Mouse (Mus musculus) thymus, adult 2 months (tissue): ENCODE results near the gene Patj. TPM values are rescaled to one million over a fixed set of nuclear protein-coding genes. Genes with fewer than 3 reads are reported as not detected.

ENCODE experiments used
- DNase-seq: peaks from one replicate; pipeline ENCODE4 v3.0.0; 2021
- H3K27ac ChIP-seq: fragments of 200-500 bp; 2 replicates; pipeline ENCODE4 v1.5.1; 2012; ENCODE audit warnings: low read length, control low read depth; ENCODE audit not compliant: control insufficient read depth, insufficient read depth
- H3K27me3 ChIP-seq: fragments of 200-500 bp; 2 replicates; pipeline ENCODE4 v1.6.1; 2012; ENCODE audit warnings: mild to moderate bottlenecking, low read length, moderate library complexity, mixed read lengths; ENCODE audit not compliant: control insufficient read depth, insufficient read depth
- H3K36me3 ChIP-seq: fragments of 200-500 bp; 2 replicates; pipeline ENCODE4 v1.6.1; 2012; ENCODE audit warnings: mild to moderate bottlenecking, low read length, moderate library complexity; ENCODE audit not compliant: control insufficient read depth, insufficient read depth
- H3K4me1 ChIP-seq: fragments of 200-500 bp; replicated peaks from 2 replicates; pipeline ENCODE4 v1.6.1; 2012; ENCODE audit warnings: low read length; ENCODE audit not compliant: control insufficient read depth, insufficient read depth
- H3K4me3 ChIP-seq: fragments of 200-500 bp; 2 replicates; pipeline ENCODE4 v1.5.1; 2012; ENCODE audit warnings: mild to moderate bottlenecking, low read length, control low read depth, moderate library complexity; ENCODE audit not compliant: control insufficient read depth, insufficient read depth
- CTCF ChIP-seq: fragments of 200-500 bp; IDR thresholded peaks from 2 replicates; pipeline ENCODE4 v1.5.1; 2012; ENCODE audit warnings: mild to moderate bottlenecking, control low read depth, low read length, moderate library complexity, borderline replicate concordance; ENCODE audit not compliant: control insufficient read depth, poor library complexity, insufficient read depth; ENCODE audit errors: extremely low read depth
- POLR2A ChIP-seq: fragments of 200-500 bp; IDR thresholded peaks from 2 replicates; pipeline ENCODE4 v1.6.1; 2012; ENCODE audit warnings: mild to moderate bottlenecking, low read length, control low read depth, moderate library complexity; ENCODE audit not compliant: control insufficient read depth, poor library complexity, insufficient read depth; ENCODE audit errors: extremely low read depth
- WGBS: fragments of 180-500 bp; shearing (Covaris S2); methylation state at CpG from one replicate; pipeline ENCODE4 v1.1.7; 2018; 5-methylcytosine and 5-hydroxymethylcytosine counted together
- polyA plus RNA-seq: library from polyadenylated mRNA; depleted of rRNA; stranded (reverse); fragments of >200 nt; gene quantifications from 2 replicates; pipeline ENCODE4 v1.2.3, GENCODE M21; 2012

Patj gene
- polyA plus RNA-seq, 1 experiment: 35.0 TPM

- no peak for DNase-seq
- no peaks in the 10 kb centered on the region for H3K4me1 ChIP-seq
- 88% methylated on average over 5 of the region's 5 CpGs for WGBS
- H3K36me3 ChIP-seq: no peaks in the 10 kb centered on the region
- H3K4me3 ChIP-seq: no peak overlapping the region
- H3K27ac ChIP-seq: no peak overlapping the region
- no peaks in the 10 kb centered on the region for H3K27me3 ChIP-seq
- TF ChIP-seq CTCF (no peak), POLR2A (no peak)
Observed at GRCm38 (mm10) chr4:98509939-98510338, 114.4 kb downstream of the Patj start.

GRCm38 (mm10) chr4:98511296-98511695, 115.7 kb downstream of the Patj start:
- Histone ChIP-seq H3K27ac (no peak overlapping the region), H3K36me3 (no peaks in the 10 kb centered on the region), H3K4me1 (no peaks in the 10 kb centered on the region), H3K27me3 (no peaks in the 10 kb centered on the region), H3K4me3 (no peak overlapping the region)
- no peak for DNase-seq
- 93% methylated on average over 2 of the region's 2 CpGs for WGBS
- no peak for TF ChIP-seq CTCF
- no peak for TF ChIP-seq POLR2A

GRCm38 (mm10) chr4:98511964-98512743, 116.6 kb downstream of the Patj start:
- no peaks in the 10 kb centered on the region for H3K4me1 ChIP-seq
- H3K36me3 ChIP-seq: no peaks in the 10 kb centered on the region
- 94% methylated on average over 10 of the region's 10 CpGs for WGBS
- H3K27me3 ChIP-seq: no peaks in the 10 kb centered on the region
- no peak overlapping the region for H3K27ac ChIP-seq
- H3K4me3 ChIP-seq: no peak overlapping the region
- DNase-seq: no peak
- TF ChIP-seq CTCF (no peak), POLR2A (no peak)

- Histone ChIP-seq H3K27me3 (no peaks in the 10 kb centered on the region), H3K36me3 (0 out of 2 replicates have a peak, but pooled peaks cover 3% of the 10 kb centered on the region), H3K4me3 (no peak overlapping the region), H3K4me1 (no peaks in the 10 kb centered on the region), H3K27ac (no peak overlapping the region)
- DNase-seq: no peak
- TF ChIP-seq CTCF (no peak), POLR2A (no peak)
- WGBS: 94% methylated on average over 6 of the region's 6 CpGs
Observed at GRCm38 (mm10) chr4:98520492-98520891, 124.9 kb downstream of the Patj start.

- H3K4me3 ChIP-seq: no peak overlapping the region
- H3K36me3 ChIP-seq: 0 out of 2 replicates have a peak, but pooled peaks cover 3% of the 10 kb centered on the region
- no peak for DNase-seq
- no peak for TF ChIP-seq POLR2A
- no peak for TF ChIP-seq CTCF
- H3K27ac ChIP-seq: no peak overlapping the region
- H3K4me1 ChIP-seq: no peaks in the 10 kb centered on the region
- H3K27me3 ChIP-seq: no peaks in the 10 kb centered on the region
- 98% methylated on average over 10 of the region's 10 CpGs for WGBS
Observed at GRCm38 (mm10) chr4:98524525-98524924, 128.9 kb downstream of the Patj start.

GRCm38 (mm10) chr4:98535446-98535845, 139.9 kb downstream of the Patj start:
- WGBS: 91% methylated on average over 3 of the region's 3 CpGs
- TF ChIP-seq CTCF: no peak
- no peak for TF ChIP-seq POLR2A
- no peak overlapping the region for H3K27ac ChIP-seq
- no peaks in the 10 kb centered on the region for H3K36me3 ChIP-seq
- no peaks in the 10 kb centered on the region for H3K4me1 ChIP-seq
- no peak overlapping the region for H3K4me3 ChIP-seq
- H3K27me3 ChIP-seq: no peaks in the 10 kb centered on the region
- no peak for DNase-seq
